In genomic region chr1:39445303-39446050, GRCm38 (mm10) we compare ENCODE assay signal across 12 mouse cellular contexts. TPM values are rescaled to one million over a fixed set of nuclear protein-coding genes. Genes with fewer than 3 reads are reported as not detected.
A peak's percentile ranks its signal among the peaks of the same experiment; 100 is the strongest.
DNase-seq lines count a peak whose midpoint lies in the region; ATAC-seq and TF ChIP-seq lines count a peak whose summit lies in the region.
"Had no signal": no experiment of that assay in that cellular context is flagged by ENCODE, and none has a peak within 500 bp of the region (broad histone marks: within the 10 kb centered on the region; RNA-seq: fewer than 3 reads in every experiment).

No protein-coding gene starts in this region.

- intact Hi-C loops in heart, postnatal 25 days (cut with DNase I): no loop called here

- TF ChIP-seq EP300 in heart, postnatal 0 days (IDR thresholded peaks at IDR 0.05; ENCODE audit: low read depth): no peak
- no peak for TF ChIP-seq EP300 in lung, postnatal 0 days (IDR thresholded peaks at IDR 0.05)

- H3K27me3 ChIP-seq in forebrain, embryonic 14.5 days (replicated peaks; ENCODE audit: control insufficient read depth, insufficient read depth, low read length): no peaks in the 10 kb centered on the region
- H3K27me3 ChIP-seq in forebrain, embryonic 13.5 days: no peaks in the 10 kb centered on the region
- no peaks in the 10 kb centered on the region for H3K27me3 ChIP-seq in heart, postnatal 0 days (ENCODE audit: control insufficient read depth, insufficient read depth, low read length)
- no peaks in the 10 kb centered on the region for H3K27me3 ChIP-seq in lung, postnatal 0 days (replicated peaks; ENCODE audit: insufficient read depth, low read length)
- H3K27me3 ChIP-seq in limb, embryonic 14.5 days (ENCODE audit: control insufficient read depth, insufficient read depth, low read length): no peaks in the 10 kb centered on the region
- H3K27me3 ChIP-seq: neural tube, embryonic 12.5 days had no signal

- no peak overlapping the region for H3K9ac ChIP-seq in forebrain, embryonic 14.5 days (ENCODE audit: low read length)
- H3K9ac ChIP-seq in forebrain, embryonic 13.5 days: no peak overlapping the region
- H3K9ac ChIP-seq in heart, postnatal 0 days (replicated peaks; ENCODE audit: low read depth, low read length): no peak overlapping the region
- no peak overlapping the region for H3K9ac ChIP-seq in lung, postnatal 0 days (replicated peaks; ENCODE audit: low read depth)
- H3K9ac ChIP-seq in limb, embryonic 14.5 days (ENCODE audit: low read depth, low read length, severe bottlenecking): no peak overlapping the region
- H3K9ac ChIP-seq: neural tube, embryonic 12.5 days had no signal

- WGBS in forebrain, embryonic 14.5 days: 90% methylated on average over 20 of the region's 20 CpGs
- 89% methylated on average over 20 of the region's 20 CpGs for WGBS in forebrain, embryonic 13.5 days
- 86% methylated on average over 20 of the region's 20 CpGs for WGBS in heart, postnatal 0 days
- WGBS in lung, postnatal 0 days: 54% methylated on average over 20 of the region's 20 CpGs
- 68% methylated on average over 20 of the region's 20 CpGs for WGBS in limb, embryonic 14.5 days

- no peak for DNase-seq in forebrain, embryonic 14.5 days (ENCODE audit: low spot score)
- DNase-seq in heart, postnatal 0 days (ENCODE audit: low spot score): no peak
- DNase-seq in heart, postnatal 25 days (ENCODE audit: low spot score): no peak
- DNase-seq in lung, postnatal 0 days (ENCODE audit: low spot score): no peak
- no peak for DNase-seq in lung, postnatal 36 days
- DNase-seq in limb, embryonic 14.5 days (ENCODE audit: low spot score): peak; percentile 40
- DNase-seq in right cerebral cortex, postnatal 25 days: no peak
- DNase-seq: adrenal gland, postnatal 10 days; kidney, adult 18-20 months; lung, postnatal 10 days had no signal

- no peak overlapping the region for H3K4me3 ChIP-seq in forebrain, embryonic 14.5 days (ENCODE audit: low read depth, low read length)
- no peak overlapping the region for H3K4me3 ChIP-seq in forebrain, embryonic 13.5 days
- H3K4me3 ChIP-seq in heart, postnatal 0 days (ENCODE audit: low read depth, low read length): no peak overlapping the region
- H3K4me3 ChIP-seq in lung, postnatal 0 days (ENCODE audit: low read depth, low read length): no peak overlapping the region
- no peak overlapping the region for H3K4me3 ChIP-seq in limb, embryonic 14.5 days (replicated peaks; ENCODE audit: low read length)
- H3K4me3 ChIP-seq: neural tube, embryonic 12.5 days had no signal

- no peaks in the 10 kb centered on the region for H3K9me3 ChIP-seq in forebrain, embryonic 14.5 days (replicated peaks; ENCODE audit: control insufficient read depth, low read length)
- H3K9me3 ChIP-seq in forebrain, embryonic 13.5 days (replicated peaks): no peaks in the 10 kb centered on the region
- no peaks in the 10 kb centered on the region for H3K9me3 ChIP-seq in heart, postnatal 0 days (replicated peaks; ENCODE audit: control insufficient read depth, low read length)
- no peaks in the 10 kb centered on the region for H3K9me3 ChIP-seq in lung, postnatal 0 days (ENCODE audit: low read length)
- H3K9me3 ChIP-seq in limb, embryonic 14.5 days (ENCODE audit: control insufficient read depth, low read length): no peaks in the 10 kb centered on the region
- H3K9me3 ChIP-seq: neural tube, embryonic 12.5 days had no signal

- TF ChIP-seq POLR2A in limb, embryonic 14.5 days (IDR thresholded peaks at IDR 0.05; ENCODE audit: borderline replicate concordance, extremely low read depth, insufficient read depth, insufficient read length): no peak

- no peak for TF ChIP-seq CTCF in heart, postnatal 0 days (IDR thresholded peaks at IDR 0.05; ENCODE audit: low read depth)
- TF ChIP-seq CTCF in lung, postnatal 0 days (IDR thresholded peaks at IDR 0.05): no peak

- no peak for ATAC-seq in forebrain, embryonic 14.5 days
- no peak for ATAC-seq in forebrain, embryonic 13.5 days
- no peak for ATAC-seq in heart, postnatal 0 days (ENCODE audit: insufficient read depth, low read depth)
- ATAC-seq in lung, postnatal 0 days: no peak
- no peak for ATAC-seq in limb, embryonic 14.5 days (ENCODE audit: low FRiP score, low read depth)

- H3K4me1 ChIP-seq in forebrain, embryonic 14.5 days (ENCODE audit: control insufficient read depth, insufficient read depth, low read length): peaks cover 16% of the 10 kb centered on the region
- H3K4me1 ChIP-seq in forebrain, embryonic 13.5 days: peaks cover 27% of the 10 kb centered on the region
- H3K4me1 ChIP-seq in heart, postnatal 0 days (ENCODE audit: control insufficient read depth, insufficient read depth): peaks cover 74% of the 10 kb centered on the region
- peaks cover 5% of the 10 kb centered on the region; the same call in 1 of the 2 replicates for H3K4me1 ChIP-seq in lung, postnatal 0 days (ENCODE audit: insufficient read depth, low read depth, low read length)
- peaks cover 12% of the 10 kb centered on the region for H3K4me1 ChIP-seq in limb, embryonic 14.5 days (ENCODE audit: control insufficient read depth, insufficient read depth, low read length)

- H3K27ac ChIP-seq in forebrain, embryonic 14.5 days (ENCODE audit: low read depth, low read length): peak overlapping the region; percentile 44; the same call in 1 of the 2 replicates
- H3K27ac ChIP-seq in forebrain, embryonic 13.5 days: no peak overlapping the region
- H3K27ac ChIP-seq in heart, postnatal 0 days (ENCODE audit: low read depth): peak overlapping the region; percentile 11; the same call in 1 of the 2 replicates
- H3K27ac ChIP-seq in lung, postnatal 0 days (ENCODE audit: low read length): peak overlapping the region; percentile 51; the same call in 1 of the 2 replicates
- H3K27ac ChIP-seq in limb, embryonic 14.5 days (replicated peaks; ENCODE audit: low read depth, low read length): no peak overlapping the region
- H3K27ac ChIP-seq: neural tube, embryonic 12.5 days had no signal

- H3K4me2 ChIP-seq in forebrain, embryonic 14.5 days (ENCODE audit: low read length): no peak overlapping the region
- no peak overlapping the region for H3K4me2 ChIP-seq in forebrain, embryonic 13.5 days
- no peak overlapping the region for H3K4me2 ChIP-seq in heart, postnatal 0 days (ENCODE audit: low read depth, low read length)
- no peak overlapping the region for H3K4me2 ChIP-seq in lung, postnatal 0 days (replicated peaks; ENCODE audit: low read depth, low read length)
- no peak overlapping the region for H3K4me2 ChIP-seq in limb, embryonic 14.5 days (replicated peaks; ENCODE audit: low read depth, low read length, severe bottlenecking)
- H3K4me2 ChIP-seq: neural tube, embryonic 12.5 days had no signal

- no peaks in the 10 kb centered on the region for H3K36me3 ChIP-seq in forebrain, embryonic 14.5 days (ENCODE audit: control insufficient read depth, insufficient read depth, low read length)
- H3K36me3 ChIP-seq in forebrain, embryonic 13.5 days (ENCODE audit: poor library complexity, severe bottlenecking): no peaks in the 10 kb centered on the region
- no peaks in the 10 kb centered on the region for H3K36me3 ChIP-seq in heart, postnatal 0 days (replicated peaks; ENCODE audit: control insufficient read depth, insufficient read depth, low read length)
- no peaks in the 10 kb centered on the region for H3K36me3 ChIP-seq in lung, postnatal 0 days (ENCODE audit: insufficient read depth, low read length)
- H3K36me3 ChIP-seq in limb, embryonic 14.5 days (ENCODE audit: control insufficient read depth, insufficient read depth, low read length): no peaks in the 10 kb centered on the region
- H3K36me3 ChIP-seq: neural tube, embryonic 12.5 days had no signal

RNA-seq across cellular contexts. Expression of gene Tbc1d8, which starts 33.1 kb away (rescaled TPM):
- 4.7 and 7.3 TPM in 2 replicates for polyA plus RNA-seq in forebrain, embryonic 14.5 days (2014; fragmentation: Nextera tagmentation; extraction: Ambion mirVana)
- polyA plus RNA-seq in forebrain, embryonic 13.5 days (2015; fragmentation: Nextera tagmentation; extraction: Ambion mirVana): 6.1 and 6.9 TPM in 2 replicates
- total RNA-seq in heart, postnatal 0 days (2014; rRNA removed; ENCODE audit: low replicate concordance): 10.2 and 16.7 TPM in 2 replicates
- 6.4 TPM in 2 replicates for polyA plus RNA-seq in heart, postnatal 0 days (2015; fragmentation: Nextera tagmentation; extraction: Ambion mirVana)
- 1 to 10 TPM; 5.6 to 6.3 TPM for total RNA-seq in heart, postnatal 25 days (2021)
- polyA plus RNA-seq in lung, postnatal 0 days (2015; fragmentation: Nextera tagmentation; extraction: Ambion mirVana): 14.5 and 18.0 TPM in 2 replicates
- 14.3 TPM in 2 replicates for polyA plus RNA-seq in limb, embryonic 14.5 days (2012; rRNA removed)
- polyA plus RNA-seq in limb, embryonic 14.5 days (2014; fragmentation: Nextera tagmentation; extraction: Ambion mirVana): 10.7 and 11.5 TPM in 2 replicates

Comparison
In these comparisons a context has a peak if more than half of its experiments do, and no peak if none do; other contexts are left out.
1. H3K27ac ChIP-seq: peak in forebrain, embryonic 14.5 days (single experiment), heart, postnatal 0 days (single experiment) and lung, postnatal 0 days (single experiment); none in forebrain, embryonic 13.5 days (single experiment) and limb, embryonic 14.5 days (single experiment).